Mouse (Mus musculus) regulatory T cell (primary cell): Measurements from ENCODE around the gene Dennd2c.
"Not testable (repeated sequence)": the region's sequence is repeated elsewhere in the genome, so short reads cannot be mapped to it uniquely, and the experiment has no call there.

ENCODE experiments used
- in situ Hi-C: fragments of 300-600 bp; cut with MboI, MseI; formaldehyde crosslinking; loops from one replicate; pipeline ENCODE4 v1.15.1; 2025; ENCODE audit warnings: high pct_unique_total_duplicates

The Dennd2c gene

GRCm38 (mm10) chr3:103211101-103211500 lies 108.7 kb downstream of the Dennd2c start:
- in situ Hi-C loops = no loop called here

- in situ Hi-C loops = no loop called here
Measured at GRCm38 (mm10) chr3:103212142-103212541, 109.7 kb downstream of the Dennd2c start.

GRCm38 (mm10) chr3:103213537-103213936 lies 111.1 kb downstream of the Dennd2c start:
- in situ Hi-C loops = no loop called here

- in situ Hi-C loops = no loop called here
Measured at GRCm38 (mm10) chr3:103214593-103215285, 112.3 kb downstream of the Dennd2c start.

- in situ Hi-C loops = not testable (repeated sequence)
Measured at GRCm38 (mm10) chr3:103215399-103215798, 113.0 kb downstream of the Dennd2c start.
